Comparison of ENCODE assay signal across 22 mouse cellular contexts in the genomic region with DNA sequence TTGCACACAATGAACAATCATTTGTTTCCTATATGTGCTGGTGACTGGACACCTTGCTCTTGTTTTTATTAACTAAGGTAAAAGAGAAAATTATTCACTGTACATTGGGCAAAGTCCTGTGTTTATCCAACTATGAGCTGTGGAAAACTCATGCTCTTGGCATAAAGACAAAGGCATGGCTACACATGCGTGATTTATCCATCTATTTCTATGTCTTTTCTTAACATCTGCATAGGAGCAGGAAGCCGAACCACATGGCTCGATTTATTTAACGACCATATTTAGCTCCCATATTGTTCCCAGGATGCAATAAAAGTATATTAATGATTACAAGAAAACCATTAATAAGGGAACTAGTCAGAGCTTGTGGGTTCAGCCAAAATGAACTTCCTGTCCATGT.
DNase-seq lines count a peak whose midpoint lies in the region; ATAC-seq and TF ChIP-seq lines count a peak whose summit lies in the region.
"Had no signal": no experiment of that assay in that cellular context is flagged by ENCODE, and none has a peak within 500 bp of the region (broad histone marks: within the 10 kb centered on the region; RNA-seq: fewer than 3 reads in every experiment).

No protein-coding gene starts in this region.

- no peak for ATAC-seq in kidney, postnatal 0 days (replicated peaks; ENCODE audit: low FRiP score, low read depth)
- no peak for ATAC-seq in midbrain, embryonic 14.5 days (ENCODE audit: low FRiP score, low TSS enrichment)
- no peak for ATAC-seq in midbrain, embryonic 15.5 days (replicated peaks)
- ATAC-seq in neural tube, embryonic 14.5 days (ENCODE audit: low read depth), result peak; percentile 61; the same call in 1 of the 2 replicates
- no peak for ATAC-seq in neural tube, embryonic 15.5 days (ENCODE audit: low FRiP score)
- ATAC-seq: forebrain, embryonic 14.5 days had no signal

- no peak for TF ChIP-seq CTCF in kidney, postnatal 0 days (IDR thresholded peaks at IDR 0.05; ENCODE audit: low read depth)

- peak; percentile 2 for DNase-seq in kidney, postnatal 0 days (ENCODE audit: low spot score)
- DNase-seq in kidney, adult 8-10 months, result no peak
- DNase-seq in midbrain, embryonic 14.5 days, result peak; percentile 3
- DNase-seq: adrenal gland, adult 2 months; adrenal gland, postnatal 10 days; adrenal gland, postnatal 25 days; cerebellum, adult 11 months; cerebellum, adult 18-20 months; cerebellum, adult 8-10 months; cerebellum, adult 9-11 months; cerebellum, postnatal 14 days; cerebellum, postnatal 36 days; embryo, embryonic 11 days had no signal

- no peak overlapping the region for H3K4me3 ChIP-seq in kidney, postnatal 0 days (replicated peaks; ENCODE audit: low read depth, low read length)
- no peak overlapping the region for H3K4me3 ChIP-seq in midbrain, embryonic 14.5 days (replicated peaks; ENCODE audit: low read depth, low read length)
- no peak overlapping the region for H3K4me3 ChIP-seq in midbrain, embryonic 15.5 days
- H3K4me3 ChIP-seq in neural tube, embryonic 14.5 days (ENCODE audit: low read depth, low read length), result no peak overlapping the region
- no peak overlapping the region for H3K4me3 ChIP-seq in neural tube, embryonic 15.5 days (replicated peaks)
- H3K4me3 ChIP-seq: embryonic facial prominence, embryonic 13.5 days; embryonic facial prominence, embryonic 15.5 days; erythroblast, embryonic 14.5 days; forebrain, embryonic 10.5 days; forebrain, embryonic 12.5 days had no signal

- no peaks in the 10 kb centered on the region for H3K36me3 ChIP-seq in kidney, postnatal 0 days (ENCODE audit: insufficient read depth, low read length)
- no peaks in the 10 kb centered on the region for H3K36me3 ChIP-seq in midbrain, embryonic 14.5 days (ENCODE audit: control insufficient read depth, insufficient read depth, low read length)
- H3K36me3 ChIP-seq in midbrain, embryonic 15.5 days (replicated peaks), result no peaks in the 10 kb centered on the region
- H3K36me3 ChIP-seq in neural tube, embryonic 14.5 days (ENCODE audit: control insufficient read depth, insufficient read depth, low read length), result no peaks in the 10 kb centered on the region
- no peaks in the 10 kb centered on the region for H3K36me3 ChIP-seq in neural tube, embryonic 15.5 days
- H3K36me3 ChIP-seq: embryonic facial prominence, embryonic 13.5 days; embryonic facial prominence, embryonic 15.5 days; forebrain, embryonic 10.5 days; forebrain, embryonic 12.5 days had no signal

- H3K9ac ChIP-seq in kidney, postnatal 0 days (ENCODE audit: low read depth, low read length), result no peak overlapping the region
- H3K9ac ChIP-seq in midbrain, embryonic 14.5 days (replicated peaks; ENCODE audit: low read length), result no peak overlapping the region
- H3K9ac ChIP-seq in midbrain, embryonic 15.5 days, result no peak overlapping the region
- H3K9ac ChIP-seq in neural tube, embryonic 14.5 days (replicated peaks; ENCODE audit: low read depth, low read length), result no peak overlapping the region
- no peak overlapping the region for H3K9ac ChIP-seq in neural tube, embryonic 15.5 days (replicated peaks)
- H3K9ac ChIP-seq: embryonic facial prominence, embryonic 13.5 days; embryonic facial prominence, embryonic 15.5 days; forebrain, embryonic 12.5 days had no signal

- H3K27me3 ChIP-seq in kidney, postnatal 0 days (ENCODE audit: insufficient read depth, low read length), result no peaks in the 10 kb centered on the region
- H3K27me3 ChIP-seq in midbrain, embryonic 14.5 days (ENCODE audit: control insufficient read depth, insufficient read depth, low read length), result no peaks in the 10 kb centered on the region
- no peaks in the 10 kb centered on the region for H3K27me3 ChIP-seq in midbrain, embryonic 15.5 days (replicated peaks)
- no peaks in the 10 kb centered on the region for H3K27me3 ChIP-seq in neural tube, embryonic 14.5 days (ENCODE audit: control insufficient read depth, insufficient read depth, low read length)
- no peaks in the 10 kb centered on the region for H3K27me3 ChIP-seq in neural tube, embryonic 15.5 days (replicated peaks)
- H3K27me3 ChIP-seq: embryonic facial prominence, embryonic 13.5 days; embryonic facial prominence, embryonic 15.5 days; forebrain, embryonic 12.5 days had no signal

- WGBS in kidney, postnatal 0 days, result 58% methylated on average over 4 of the region's 4 CpGs
- WGBS in midbrain, embryonic 14.5 days, result 85% methylated on average over 4 of the region's 4 CpGs
- WGBS in midbrain, embryonic 15.5 days, result 82% methylated on average over 4 of the region's 4 CpGs
- 45% methylated on average over 4 of the region's 4 CpGs for WGBS in neural tube, embryonic 14.5 days
- 47% methylated on average over 4 of the region's 4 CpGs for WGBS in neural tube, embryonic 15.5 days

- no peak overlapping the region for H3K27ac ChIP-seq in kidney, postnatal 0 days
- no peak overlapping the region for H3K27ac ChIP-seq in midbrain, embryonic 14.5 days (replicated peaks; ENCODE audit: low read depth, low read length)
- H3K27ac ChIP-seq in midbrain, embryonic 15.5 days, result no peak overlapping the region
- no peak overlapping the region for H3K27ac ChIP-seq in neural tube, embryonic 14.5 days (ENCODE audit: low read depth, low read length)
- no peak overlapping the region for H3K27ac ChIP-seq in neural tube, embryonic 15.5 days (replicated peaks)
- H3K27ac ChIP-seq: embryonic facial prominence, embryonic 13.5 days; embryonic facial prominence, embryonic 15.5 days; forebrain, embryonic 10.5 days; forebrain, embryonic 12.5 days had no signal

- no peaks in the 10 kb centered on the region for H3K9me3 ChIP-seq in kidney, postnatal 0 days (replicated peaks; ENCODE audit: low read length)
- no peaks in the 10 kb centered on the region for H3K9me3 ChIP-seq in midbrain, embryonic 14.5 days (ENCODE audit: control insufficient read depth, low read length)
- no peaks in the 10 kb centered on the region for H3K9me3 ChIP-seq in midbrain, embryonic 15.5 days
- H3K9me3 ChIP-seq in neural tube, embryonic 14.5 days (ENCODE audit: control insufficient read depth, low read length), result no peaks in the 10 kb centered on the region
- H3K9me3 ChIP-seq in neural tube, embryonic 15.5 days (replicated peaks), result no peaks in the 10 kb centered on the region
- H3K9me3 ChIP-seq: embryonic facial prominence, embryonic 13.5 days; embryonic facial prominence, embryonic 15.5 days; forebrain, embryonic 10.5 days; forebrain, embryonic 12.5 days had no signal

- H3K4me1 ChIP-seq in kidney, postnatal 0 days (replicated peaks; ENCODE audit: insufficient read depth, low read length), result no peaks in the 10 kb centered on the region
- H3K4me1 ChIP-seq in midbrain, embryonic 14.5 days (ENCODE audit: control insufficient read depth, insufficient read depth, low read length), result no peaks in the 10 kb centered on the region
- H3K4me1 ChIP-seq in midbrain, embryonic 15.5 days, result peaks cover 5% of the 10 kb centered on the region
- H3K4me1 ChIP-seq in neural tube, embryonic 14.5 days (ENCODE audit: control insufficient read depth, insufficient read depth, low read length), result no peaks in the 10 kb centered on the region
- H3K4me1 ChIP-seq in neural tube, embryonic 15.5 days, result 0 out of 2 replicates have a peak, but pooled peaks cover 4% of the 10 kb centered on the region
- H3K4me1 ChIP-seq: embryonic facial prominence, embryonic 13.5 days; embryonic facial prominence, embryonic 15.5 days; forebrain, embryonic 10.5 days; forebrain, embryonic 12.5 days had no signal

- no peak overlapping the region for H3K4me2 ChIP-seq in kidney, postnatal 0 days (ENCODE audit: low read length)
- no peak overlapping the region for H3K4me2 ChIP-seq in midbrain, embryonic 14.5 days (ENCODE audit: low read length)
- H3K4me2 ChIP-seq in midbrain, embryonic 15.5 days, result no peak overlapping the region
- H3K4me2 ChIP-seq in neural tube, embryonic 14.5 days (ENCODE audit: low read depth, low read length), result no peak overlapping the region
- no peak overlapping the region for H3K4me2 ChIP-seq in neural tube, embryonic 15.5 days
- H3K4me2 ChIP-seq: embryonic facial prominence, embryonic 13.5 days; embryonic facial prominence, embryonic 15.5 days; forebrain, embryonic 12.5 days had no signal

Comparison
In these comparisons a context has a peak if more than half of its experiments do, and no peak if none do; other contexts are left out.
1. DNase-seq: peak in kidney, postnatal 0 days (single experiment) and midbrain, embryonic 14.5 days (single experiment); none in kidney, adult 8-10 months (0 of 2).